Mouse (Mus musculus) fat pad, adult 2 months (tissue): ENCODE results near the gene Ermap.

Experiments used
- DNase-seq: peaks from one replicate; pipeline ENCODE4 v3.0.0-alpha.2; 2011; ENCODE audit warnings: low read depth, low spot score; ENCODE audit errors: extremely low read depth

Gene Ermap

GRCm38 (mm10) chr4:119140126-119140525, 49.7 kb downstream of the Ermap start:
- no peak for DNase-seq

DNA sequence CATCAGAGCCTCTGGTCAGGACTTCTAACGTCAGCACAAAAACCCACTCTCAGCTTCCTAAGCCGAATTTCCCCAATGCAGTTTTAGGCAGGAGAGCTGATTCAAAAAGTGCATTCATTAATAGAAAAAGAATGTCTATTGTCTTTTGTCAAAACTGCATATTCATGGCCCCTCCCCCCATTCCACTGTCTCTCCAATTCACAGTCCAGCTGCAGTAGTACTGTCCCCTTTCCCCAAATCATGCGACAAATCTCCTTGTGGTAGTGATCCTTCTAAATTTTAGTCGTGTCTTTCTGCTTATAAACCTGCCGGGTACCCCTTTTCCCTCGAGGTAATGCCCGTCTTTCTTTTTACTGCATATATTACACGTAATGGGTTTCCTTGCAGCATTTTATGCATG, 51.0 kb downstream of the Ermap start:
- DNase-seq: no peak

- DNase-seq: no peak
These were observed 51.6 kb downstream of the Ermap start for GRCm38 (mm10) chr4:119138171-119138570.

DNA sequence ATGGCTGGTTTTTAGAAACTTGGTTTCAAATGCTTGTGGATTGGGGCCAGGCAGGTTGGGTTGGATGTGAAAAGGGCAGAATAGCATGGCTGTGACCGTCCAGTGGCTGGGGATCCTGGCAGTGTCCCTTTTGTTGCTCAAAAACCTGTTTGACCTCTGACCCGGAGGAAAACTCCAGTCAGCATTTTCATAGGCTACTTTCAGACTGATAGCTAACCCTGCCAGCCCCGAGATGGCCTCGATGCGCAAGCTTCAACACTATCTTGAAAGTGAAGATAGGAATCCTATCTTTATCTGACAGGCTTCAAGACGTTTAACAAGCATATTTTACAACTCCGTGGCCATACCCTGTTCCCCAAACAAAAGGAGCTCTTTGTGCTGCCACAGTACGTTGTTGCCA, 52.5 kb downstream of the Ermap start:
- DNase-seq: no peak

DNA sequence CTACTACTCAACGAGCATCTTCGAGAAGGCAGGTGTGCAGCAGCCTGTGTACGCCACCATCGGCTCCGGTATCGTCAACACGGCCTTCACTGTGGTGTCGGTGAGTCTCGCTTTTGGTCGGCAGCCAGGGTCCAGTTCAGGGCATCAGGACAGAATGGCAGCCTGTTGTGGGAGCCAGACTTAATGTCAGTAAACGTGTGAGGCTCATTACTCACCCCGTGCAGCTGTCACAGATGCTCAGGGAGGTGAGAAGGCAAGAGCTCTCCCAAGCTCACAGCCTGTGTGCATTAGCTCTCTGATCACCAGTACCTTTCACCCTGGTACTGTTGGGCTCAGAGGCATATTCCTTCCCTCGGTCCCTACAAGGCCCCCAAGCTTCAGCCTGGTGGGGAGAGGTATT, 56.0 kb downstream of the Ermap start:
- no peak for DNase-seq

DNA sequence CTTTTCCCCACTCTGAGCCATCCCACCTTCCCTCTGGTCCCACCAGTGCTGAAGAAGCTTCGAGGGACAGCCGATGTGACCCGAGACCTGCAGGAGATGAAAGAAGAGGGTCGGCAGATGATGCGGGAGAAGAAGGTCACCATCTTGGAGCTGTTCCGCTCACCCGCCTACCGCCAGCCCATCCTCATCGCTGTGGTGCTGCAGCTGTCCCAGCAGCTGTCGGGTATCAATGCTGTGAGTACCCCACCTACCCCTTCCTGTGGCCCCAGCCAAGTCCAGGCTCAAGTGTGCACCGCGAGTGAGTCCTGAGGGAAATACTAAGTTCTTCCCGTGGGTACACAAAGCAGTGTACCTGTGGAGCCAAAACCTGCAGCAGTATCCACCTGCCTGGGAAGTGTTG, 56.5 kb downstream of the Ermap start:
- no peak for DNase-seq

GRCm38 (mm10) chr4:119131189-119131910, 58.5 kb downstream of the Ermap start:
- DNase-seq: no peak

DNA sequence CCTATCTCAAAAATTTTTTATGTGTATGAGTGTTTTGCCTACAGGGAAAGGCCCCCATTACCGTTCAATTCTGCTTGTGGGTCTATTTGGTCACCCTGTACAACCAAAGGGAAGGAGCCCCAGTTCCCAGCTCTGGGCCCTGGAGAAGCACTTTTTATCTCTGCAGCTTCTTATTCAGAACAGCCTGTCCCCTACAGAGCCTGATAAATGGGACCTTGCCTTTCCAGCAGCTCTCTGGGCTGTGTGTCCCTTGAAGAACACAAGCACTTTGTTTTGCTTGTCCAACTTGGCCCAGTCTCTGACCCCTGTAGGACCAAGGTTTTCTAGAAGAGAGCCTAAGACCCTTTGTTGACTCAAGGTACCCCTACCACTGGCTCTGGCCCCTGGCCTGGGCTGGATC, 60.7 kb downstream of the Ermap start:
- DNase-seq: no peak

GRCm38 (mm10) chr4:119128547-119128946, 61.3 kb downstream of the Ermap start:
- no peak for DNase-seq

- no peak for DNase-seq
These were observed 62.6 kb downstream of the Ermap start for GRCm38 (mm10) chr4:119127229-119127628.

- DNase-seq: peak; percentile 73
These were observed 64.1 kb downstream of the Ermap start for GRCm38 (mm10) chr4:119125577-119126270.
